Mouse (Mus musculus) heart, adult 18-20 months (tissue): ENCODE data around the gene Rnaseh2a. TPM values are rescaled to one million over a fixed set of nuclear protein-coding genes. Genes with fewer than 3 reads are reported as not detected.

Experiments
- DNase-seq, 2 experiments: peaks; one replicate each; pipeline ENCODE4 v3.0.0; 2021 to 2022; ENCODE audit warnings: mixed read lengths in 1 of 2
- microRNA-seq, 2 experiments: library from miRNA; unstranded; fragments of <30 nt; microRNA quantifications; one replicate each; pipeline ENCODE4 v1.2.0; 2022
- total RNA-seq, 2 experiments: library from RNA; stranded (reverse); gene quantifications; 2 replicates each; pipeline ENCODE4 v1.2.3; 2021

Rnaseh2a gene
- total RNA-seq, 2 experiments from 2014 or later = 45.6 to 48.4 TPM

DNA sequence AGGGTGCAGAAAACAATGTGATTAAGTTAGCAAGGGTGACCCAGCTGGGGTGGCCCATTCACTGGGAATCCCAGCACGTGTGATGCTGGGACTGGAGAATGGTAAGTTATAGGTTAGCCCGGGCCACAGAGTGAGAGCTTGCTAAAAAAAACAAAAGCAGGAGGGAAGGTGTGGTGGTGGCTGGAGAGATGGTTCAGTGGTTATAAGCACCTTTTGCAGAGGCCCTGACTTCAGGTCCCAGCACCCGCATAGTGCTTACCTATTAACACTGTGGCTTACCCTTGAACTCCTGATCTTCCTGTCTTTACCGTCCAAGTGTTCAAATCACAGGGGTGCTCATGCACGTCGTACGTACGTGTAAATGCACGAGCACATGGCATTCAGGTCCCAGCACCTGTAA is 62.5 kb downstream of the Rnaseh2a start:
- no peak for DNase-seq

Small RNA genes within 50 kb of the gene (microRNA-seq; reads per million reads assigned to microRNA genes)
- 0 reads per million in 2 experiments for gene Gm24197

Other genes starting within 250 kb of the Rnaseh2a start
- gene G430095P16Rik, start 246.8 kb downstream of the Rnaseh2a start, total RNA-seq = under 1 TPM; 0.40 to 0.69 TPM
- gene Nfix, start 169.4 kb downstream of the Rnaseh2a start, total RNA-seq = 100 to 1,000 TPM; 250 to 260 TPM
- gene Dand5, start 146.9 kb downstream of the Rnaseh2a start, total RNA-seq = 10 to 100 TPM; 10.0 to 13.2 TPM
- gene Gadd45gip1, start 138.2 kb downstream of the Rnaseh2a start, total RNA-seq = 10 to 100 TPM; 31.5 to 35.7 TPM
- gene Rad23a, start 129.1 kb downstream of the Rnaseh2a start, total RNA-seq = 10 to 100 TPM; 88.5 to 96.7 TPM
- gene Calr, start 122.8 kb downstream of the Rnaseh2a start, total RNA-seq = 100 to 1,000 TPM; 297 to 306 TPM
- gene Farsa, start 112.8 kb downstream of the Rnaseh2a start, total RNA-seq = 10 to 100 TPM; 22.6 to 22.9 TPM
- 1 to 10 TPM; 4.4 to 4.9 TPM for gene Syce2, start 97.7 kb downstream of the Rnaseh2a start, total RNA-seq
- gene Gcdh, start 75.8 kb downstream of the Rnaseh2a start, total RNA-seq = 10 to 100 TPM; 79.9 to 84.2 TPM
- not detected for gene Klf1, start 67.8 kb downstream of the Rnaseh2a start, total RNA-seq
- gene Dnase2a, start 61.2 kb downstream of the Rnaseh2a start, total RNA-seq = 10 to 100 TPM in 1 of 2 experiments, 1 to 10 TPM in 1; 9.5 to 11.0 TPM
- gene Mast1, start 32.4 kb downstream of the Rnaseh2a start, total RNA-seq = under 1 TPM; 0.10 TPM
- not detected for gene Rtbdn, start 22.8 kb downstream of the Rnaseh2a start, total RNA-seq
- 1 to 10 TPM in 1 of 2 experiments, not detected in 1; 2.3 TPM for gene Gm49661, start 334 bp downstream of the Rnaseh2a start, total RNA-seq
- gene Prdx2, start 180 bp downstream of the Rnaseh2a start, total RNA-seq = 100 to 1,000 TPM; 648 to 740 TPM
- 10 to 100 TPM; 11.0 to 13.9 TPM for gene Junb, start 9.0 kb upstream of the Rnaseh2a start, total RNA-seq
- 1 to 10 TPM; 2.7 TPM for gene Hook2, start 20.8 kb upstream of the Rnaseh2a start, total RNA-seq
- not detected for gene Best2, start 44.8 kb upstream of the Rnaseh2a start, total RNA-seq
- gene Asna1, start 55.5 kb upstream of the Rnaseh2a start, total RNA-seq = 10 to 100 TPM; 64.7 to 67.3 TPM
- gene Trir, start 57.1 kb upstream of the Rnaseh2a start, total RNA-seq = 10 to 100 TPM; 84.5 to 87.7 TPM
- gene Tnpo2, start 67.1 kb upstream of the Rnaseh2a start, total RNA-seq = 10 to 100 TPM; 24.1 to 31.2 TPM
- gene Fbxw9, start 90.3 kb upstream of the Rnaseh2a start, total RNA-seq = 1 to 10 TPM; 2.7 to 3.2 TPM
- gene Gm5741, start 98.2 kb upstream of the Rnaseh2a start, total RNA-seq = not detected
- gene Dhps, start 102.0 kb upstream of the Rnaseh2a start, total RNA-seq = 10 to 100 TPM; 36.5 to 36.6 TPM
- gene Wdr83os, start 111.0 kb upstream of the Rnaseh2a start, total RNA-seq = 10 to 100 TPM; 42.1 to 47.3 TPM
- gene Wdr83, start 111.5 kb upstream of the Rnaseh2a start, total RNA-seq = 10 to 100 TPM; 28.7 to 34.6 TPM
- 10 to 100 TPM; 27.6 to 27.7 TPM for gene Man2b1, start 113.5 kb upstream of the Rnaseh2a start, total RNA-seq
- gene Zfp791, start 153.3 kb upstream of the Rnaseh2a start, total RNA-seq = 1 to 10 TPM; 1.7 to 2.4 TPM
- gene Cks1brt, start 182.2 kb upstream of the Rnaseh2a start, total RNA-seq = not detected